Mouse (Mus musculus): ENCODE data around the gene Epha1.

Epha1 gene

GRCm38 (mm10) chr6:42372816-42373547 lies at the start of gene Epha1:
Gene Epha1, minus strand, starts transcription at chr6:42373268.
- peak; percentile 86 for DNase-seq (ENCODE audit: low spot score)

- no peak for DNase-seq (ENCODE audit: low spot score)
Measured at GRCm38 (mm10) chr6:42421439-42421838, 48.4 kb upstream of the Epha1 start.

- DNase-seq (ENCODE audit: low spot score), result no peak
Measured at GRCm38 (mm10) chr6:42419443-42419842, 46.4 kb upstream of the Epha1 start.

GRCm38 (mm10) chr6:42405134-42405533 lies 32.1 kb upstream of the Epha1 start, which contains the start of gene Tas2r135:
Gene Tas2r135, plus strand, starts transcription at chr6:42405434.
- no peak for DNase-seq (ENCODE audit: low spot score)

- DNase-seq (ENCODE audit: low spot score), result no peak
Measured at GRCm38 (mm10) chr6:42399938-42400337, 26.9 kb upstream of the Epha1 start, which contains the start of gene Tas2r143. Gene Tas2r143, plus strand, starts transcription at chr6:42400238.

GRCm38 (mm10) chr6:42398998-42399397 lies 25.9 kb upstream of the Epha1 start:
- DNase-seq (ENCODE audit: low spot score), result no peak

GRCm38 (mm10) chr6:42398285-42398684 lies 25.2 kb upstream of the Epha1 start:
- no peak for DNase-seq (ENCODE audit: low spot score)

- no peak for DNase-seq (ENCODE audit: low spot score)
Measured at GRCm38 (mm10) chr6:42397041-42397657, 24.1 kb upstream of the Epha1 start.

- DNase-seq (ENCODE audit: low spot score), result no peak
Measured at GRCm38 (mm10) chr6:42395960-42396809, 23.1 kb upstream of the Epha1 start.

GRCm38 (mm10) chr6:42391796-42392330 lies 18.8 kb upstream of the Epha1 start:
- no peak for DNase-seq (ENCODE audit: low spot score)

GRCm38 (mm10) chr6:42385635-42386034 lies 12.6 kb upstream of the Epha1 start:
- no peak for DNase-seq (ENCODE audit: low spot score)

- no peak for DNase-seq (ENCODE audit: low spot score)
Measured at GRCm38 (mm10) chr6:42383360-42383759, 10.3 kb upstream of the Epha1 start.

GRCm38 (mm10) chr6:42381916-42382381 lies 8.9 kb upstream of the Epha1 start:
- no peak for DNase-seq (ENCODE audit: low spot score)

- DNase-seq (ENCODE audit: low spot score), result no peak
Measured at GRCm38 (mm10) chr6:42381221-42381620, 8.2 kb upstream of the Epha1 start.

- DNase-seq (ENCODE audit: low spot score), result no peak
Measured at GRCm38 (mm10) chr6:42380416-42381144, 7.5 kb upstream of the Epha1 start.

GRCm38 (mm10) chr6:42379551-42379950 lies 6.5 kb upstream of the Epha1 start:
- no peak for DNase-seq (ENCODE audit: low spot score)

- DNase-seq (ENCODE audit: low spot score), result no peak
Measured at GRCm38 (mm10) chr6:42377280-42377679, 4.2 kb upstream of the Epha1 start.

GRCm38 (mm10) chr6:42376504-42377019 lies 3.5 kb upstream of the Epha1 start:
- DNase-seq (ENCODE audit: low spot score), result no peak

- no peak for DNase-seq (ENCODE audit: low spot score)
Measured at GRCm38 (mm10) chr6:42376016-42376415, 2.9 kb upstream of the Epha1 start.

GRCm38 (mm10) chr6:42375131-42375530 lies 2.1 kb upstream of the Epha1 start:
- DNase-seq (ENCODE audit: low spot score), result no peak

GRCm38 (mm10) chr6:42374701-42375100 lies 1.6 kb upstream of the Epha1 start:
- no peak for DNase-seq (ENCODE audit: low spot score)
